In genomic region chr15:92399278-92399677, GRCm38 (mm10) we compare ENCODE assay signal across 12 mouse cellular contexts. TPM values are rescaled to one million over a fixed set of nuclear protein-coding genes. Genes with fewer than 3 reads are reported as not detected.
"Had no signal": no experiment of that assay in that cellular context is flagged by ENCODE, and none has a peak within 500 bp of the region (broad histone marks: within the 10 kb centered on the region; RNA-seq: fewer than 3 reads in every experiment).

No protein-coding gene starts in this region.

- H3K9ac ChIP-seq: liver, embryonic 15.5 days; midbrain, embryonic 12.5 days had no signal

- H3K4me3 ChIP-seq: liver, embryonic 15.5 days; megakaryocyte, embryonic 14.5 days; midbrain, embryonic 12.5 days had no signal

- H3K4me2 ChIP-seq: liver, embryonic 11.5 days; liver, embryonic 15.5 days; midbrain, embryonic 12.5 days had no signal

- H3K9me3 ChIP-seq: liver, embryonic 15.5 days; midbrain, embryonic 12.5 days had no signal

- DNase-seq: kidney, adult 9 months; kidney, postnatal 14 days; lung, adult 2 months; lung, postnatal 14 days; thymus, adult 18-20 months; thymus, postnatal 14 days had no signal

- H3K36me3 ChIP-seq: liver, embryonic 15.5 days; midbrain, embryonic 12.5 days had no signal

- H3K4me1 ChIP-seq: liver, embryonic 15.5 days; megakaryocyte, embryonic 14.5 days had no signal

- H3K27ac ChIP-seq: left cerebral cortex, adult 2 months; liver, embryonic 15.5 days; macrophage; midbrain, embryonic 12.5 days had no signal

RNA-seq across cellular contexts. Expression of gene Pdzrn4, which starts 2.6 kb away (rescaled TPM):
- polyA plus RNA-seq: macrophage had no signal
